Mouse (Mus musculus): Measurements from ENCODE around the gene Cpne8. TPM values are rescaled to one million over a fixed set of nuclear protein-coding genes. Genes with fewer than 3 reads are reported as not detected.
"Not testable (repeated sequence)": the region's sequence is repeated elsewhere in the genome, so short reads cannot be mapped to it uniquely, and the experiment has no call there.

Cpne8 gene
- total RNA-seq, 2 experiments from 2014 or later: 8.2 to 9.0 TPM

DNA sequence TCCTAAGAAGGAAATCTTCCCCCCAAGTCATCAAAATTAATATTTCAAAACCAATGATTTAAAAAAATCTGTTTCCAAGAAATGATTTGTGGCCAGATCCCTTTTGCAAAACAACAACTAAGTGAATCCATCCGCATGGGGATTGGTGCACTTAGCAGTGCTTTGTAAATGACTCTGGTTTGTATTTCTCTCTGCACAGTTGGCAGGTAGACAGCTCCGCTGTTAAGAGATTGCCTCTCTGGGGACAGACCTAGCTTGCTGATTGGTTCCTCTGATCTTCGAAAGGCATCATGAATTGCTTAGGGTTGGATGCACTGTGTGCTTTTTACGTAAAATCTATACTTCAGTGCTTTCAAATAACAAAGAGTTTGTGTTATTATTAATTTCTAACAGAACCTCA, 68.5 kb downstream of the Cpne8 start:
- not testable (repeated sequence) for DNase-seq

DNA sequence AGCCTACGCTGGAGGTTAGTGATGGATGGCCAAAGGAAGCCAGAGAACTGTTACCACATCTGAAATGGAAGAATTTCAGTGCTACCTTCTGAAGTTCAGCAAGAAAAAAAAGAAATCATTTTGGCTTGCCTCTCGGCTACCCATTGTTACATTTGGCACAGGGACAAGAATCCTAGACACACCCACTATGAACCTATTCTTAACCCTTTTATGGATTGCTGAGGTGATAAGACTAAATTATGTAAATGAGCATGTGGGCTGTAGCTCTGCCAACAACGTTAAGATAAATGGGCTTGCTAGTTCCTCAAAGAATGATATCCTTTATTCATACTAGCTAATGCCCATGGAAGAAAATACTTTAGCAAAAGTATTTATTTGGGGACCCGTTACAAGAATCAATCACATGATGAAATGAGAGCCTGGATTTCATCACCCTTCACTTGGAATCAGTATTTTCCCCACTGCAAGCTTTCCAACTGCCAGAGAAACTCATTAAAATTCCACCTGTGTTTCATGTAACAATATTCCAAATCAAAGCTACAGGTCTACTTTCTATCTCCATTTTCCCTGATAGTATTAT, 69.3 kb downstream of the Cpne8 start:
- no peak for DNase-seq

DNA sequence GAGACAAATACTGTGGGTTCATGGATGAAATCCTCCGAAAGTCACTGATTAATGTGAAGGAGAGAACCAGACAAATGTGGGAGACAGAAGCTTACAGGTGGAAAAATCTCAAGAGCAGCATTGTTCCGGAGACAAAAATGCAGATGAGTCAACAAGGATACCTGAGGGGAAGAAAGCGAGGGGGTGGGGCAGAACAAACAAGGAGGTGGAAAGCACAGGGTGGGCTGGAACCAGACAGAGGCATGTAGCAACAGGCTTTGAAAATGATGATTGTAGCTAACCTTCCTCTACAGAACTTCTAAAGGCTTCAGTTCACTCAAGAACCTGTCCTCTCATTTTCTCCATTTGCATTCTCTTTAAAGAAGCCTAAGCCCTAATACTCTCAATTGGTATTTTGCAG, 70.9 kb downstream of the Cpne8 start:
- DNase-seq: no peak

DNA sequence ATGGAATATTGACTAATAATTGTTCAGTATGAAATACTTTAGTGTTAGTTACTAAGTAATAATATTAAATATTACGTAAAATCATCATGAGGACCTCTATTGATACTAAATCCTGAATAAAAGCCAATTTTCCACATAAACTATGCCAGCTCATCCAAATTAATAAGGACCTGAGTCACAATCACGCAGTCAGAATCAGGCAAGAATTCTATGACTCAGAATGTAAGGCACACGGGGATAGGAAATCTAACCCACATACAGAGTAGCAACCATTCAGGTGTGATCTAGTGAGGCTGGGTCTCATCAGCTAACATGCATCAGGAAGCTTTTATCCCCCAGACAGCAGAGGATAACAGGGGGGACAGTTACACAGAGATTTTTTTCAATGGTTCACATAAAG, 72.1 kb downstream of the Cpne8 start:
- no peak for DNase-seq

DNA sequence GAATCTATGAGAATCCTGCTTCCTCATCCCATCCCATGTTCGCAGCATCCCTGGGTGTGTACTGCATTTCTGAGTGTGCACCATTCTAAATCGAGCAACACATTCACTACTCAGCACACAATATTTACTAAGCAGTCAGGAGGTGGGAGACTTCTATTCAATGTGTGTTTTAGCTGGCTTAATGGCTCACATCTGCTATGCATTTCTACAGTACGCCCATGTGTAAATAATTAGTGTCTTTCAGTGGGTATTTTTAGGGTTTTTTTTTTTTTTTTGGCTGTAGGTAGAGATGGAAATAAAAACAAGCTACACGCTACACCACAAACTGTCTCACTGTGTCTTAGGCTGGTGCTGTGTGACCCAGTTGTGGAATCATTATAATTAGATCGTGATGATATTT, 75.6 kb downstream of the Cpne8 start:
- DNase-seq: no peak

- DNase-seq: no peak
Observed at GRCm38 (mm10) chr15:90597715-90598497, 81.3 kb downstream of the Cpne8 start.

DNA sequence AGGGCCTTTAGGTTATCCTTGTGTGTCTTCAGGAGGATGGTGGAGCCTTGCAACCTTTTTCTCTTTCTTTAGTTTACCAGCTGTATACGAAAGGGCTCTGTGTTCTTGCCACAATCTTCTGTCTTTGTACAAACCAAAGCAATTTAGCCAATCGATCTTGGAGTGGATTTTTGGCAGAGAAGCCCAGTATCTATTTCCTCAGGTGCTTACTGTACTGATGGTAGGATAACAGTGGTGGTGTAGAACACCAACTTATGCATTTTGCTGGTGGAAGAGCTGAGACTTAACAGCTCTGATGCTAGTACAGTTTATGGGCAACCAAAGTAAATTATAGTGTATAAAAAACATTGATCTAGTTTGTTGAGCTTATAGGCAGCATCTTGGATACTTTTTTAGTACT, 83.6 kb downstream of the Cpne8 start:
- no peak for DNase-seq

- DNase-seq: no peak
Observed at GRCm38 (mm10) chr15:90589587-90589986, 89.6 kb downstream of the Cpne8 start.

DNA sequence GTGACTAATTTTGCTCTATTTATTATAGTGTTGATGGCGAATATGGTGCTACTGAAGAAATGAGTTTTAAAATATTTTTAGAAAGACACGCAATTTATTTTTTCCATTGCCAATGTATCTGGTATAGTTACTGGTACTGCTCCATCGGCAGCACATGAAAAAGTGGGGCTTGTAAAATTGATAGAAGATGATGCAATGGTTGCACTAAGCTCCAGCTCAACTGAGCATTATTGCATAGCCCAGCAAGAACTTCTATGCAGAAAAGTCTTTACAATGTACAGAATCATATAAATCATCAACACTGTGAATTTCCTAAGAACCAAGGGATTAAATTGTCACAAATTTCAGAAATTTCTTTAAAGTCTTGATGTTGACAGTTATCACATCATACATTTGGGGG, 101.8 kb downstream of the Cpne8 start:
- DNase-seq: no peak

- no peak for DNase-seq
Observed at GRCm38 (mm10) chr15:90569246-90569645, 110.0 kb downstream of the Cpne8 start.

GRCm38 (mm10) chr15:90568050-90568449, 111.2 kb downstream of the Cpne8 start:
- no peak for DNase-seq

DNA sequence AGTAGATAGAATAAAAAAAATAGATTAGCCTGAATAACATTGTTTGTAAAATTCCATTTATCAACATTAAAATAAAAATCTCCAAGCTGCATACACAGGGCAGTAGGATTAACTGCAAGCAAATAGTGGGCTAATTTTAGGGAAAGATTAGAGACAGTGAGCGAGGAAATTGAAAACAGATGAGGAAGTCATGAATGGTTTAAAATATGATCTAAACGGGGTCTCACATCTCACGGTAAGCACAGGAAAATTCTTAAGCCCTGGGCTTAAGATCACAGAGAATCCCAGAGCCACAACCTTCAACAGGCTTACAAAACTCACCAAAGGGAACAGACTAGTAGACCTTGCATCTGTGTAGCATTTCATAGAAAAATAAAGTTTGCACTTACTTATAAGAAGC, 115.2 kb downstream of the Cpne8 start:
- no peak for DNase-seq

DNA sequence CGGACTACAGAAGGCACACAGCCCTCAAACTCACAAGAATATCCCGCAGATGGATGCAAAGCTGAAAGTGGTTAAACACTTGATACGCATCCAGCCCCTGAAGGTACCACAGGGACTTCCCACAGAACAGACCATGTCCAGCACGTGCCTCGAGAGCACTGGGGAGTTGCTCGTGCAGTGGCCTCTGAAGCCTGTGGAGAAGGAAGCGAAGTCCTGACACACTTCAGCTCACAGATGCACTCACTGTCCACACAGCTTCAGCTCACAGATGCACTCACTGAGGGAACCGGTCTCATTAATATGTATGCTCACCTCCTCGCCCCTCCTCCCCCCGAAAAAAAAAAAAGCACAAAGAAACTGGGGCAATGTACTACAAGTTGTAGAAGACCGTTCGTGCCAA, 117.6 kb downstream of the Cpne8 start:
- DNase-seq: no peak

GRCm38 (mm10) chr15:90548589-90548988, 130.6 kb downstream of the Cpne8 start:
- no peak for DNase-seq

GRCm38 (mm10) chr15:90543447-90543846, 135.8 kb downstream of the Cpne8 start:
- DNase-seq: no peak

DNA sequence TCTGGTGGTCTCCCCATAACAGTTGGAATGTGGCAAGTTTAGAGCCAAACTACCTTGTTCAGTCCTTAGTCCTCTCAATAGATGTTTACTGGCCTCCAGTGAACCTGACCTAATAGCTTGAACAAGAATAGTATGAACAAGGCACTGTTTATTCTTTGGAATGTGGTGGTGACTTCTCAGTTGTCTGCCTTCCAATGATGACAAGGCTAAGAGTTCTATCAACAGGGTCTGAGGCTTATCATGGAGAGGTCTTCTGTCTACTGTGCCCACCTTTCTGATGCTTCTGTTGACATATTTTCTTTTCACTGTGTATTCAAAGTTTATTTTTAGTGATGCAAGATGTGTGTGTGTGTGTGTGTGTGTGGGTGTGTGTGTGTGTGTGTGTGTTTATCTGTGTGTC, 137.1 kb downstream of the Cpne8 start:
- DNase-seq: no peak

GRCm38 (mm10) chr15:90536311-90537202, 142.7 kb downstream of the Cpne8 start:
- DNase-seq: no peak

DNA sequence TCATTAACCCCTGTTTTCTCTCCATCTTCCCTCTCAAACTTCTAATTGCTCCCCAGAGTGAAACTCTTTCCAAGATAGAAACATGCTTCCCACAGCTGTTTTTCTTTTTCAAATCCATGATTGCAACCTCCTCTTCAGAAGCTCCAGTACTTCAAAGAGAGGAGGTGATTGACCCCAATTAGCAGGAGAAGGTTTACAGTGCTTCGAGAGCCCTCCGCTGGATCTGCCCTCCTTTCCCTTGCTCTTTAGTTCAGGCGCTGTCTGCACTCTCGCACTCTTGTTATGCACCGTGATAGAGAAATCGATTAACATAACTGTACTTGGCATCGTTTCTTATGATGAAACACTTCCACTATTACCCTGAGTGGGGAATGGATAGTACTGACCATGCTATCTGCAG, 143.5 kb downstream of the Cpne8 start:
- DNase-seq: no peak

DNA sequence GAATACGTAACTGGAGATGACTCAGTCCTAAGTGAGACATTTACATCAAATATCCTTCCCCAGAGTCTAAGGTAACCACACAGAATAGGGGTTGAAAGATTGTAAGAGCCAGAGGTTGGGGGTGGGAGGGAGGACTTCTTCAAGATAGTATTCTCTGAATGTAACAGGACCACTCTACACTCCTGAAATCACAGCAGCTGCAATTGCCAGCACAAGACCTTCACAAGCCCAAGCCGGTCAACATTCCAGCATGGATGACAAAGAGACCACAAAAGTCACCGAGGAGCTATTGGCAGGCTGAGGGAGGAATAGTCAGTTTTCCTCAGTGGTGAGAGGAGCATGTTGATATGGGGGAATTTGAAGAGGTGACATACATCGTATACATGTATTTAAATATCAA, 166.5 kb downstream of the Cpne8 start:
- no peak for DNase-seq

DNA sequence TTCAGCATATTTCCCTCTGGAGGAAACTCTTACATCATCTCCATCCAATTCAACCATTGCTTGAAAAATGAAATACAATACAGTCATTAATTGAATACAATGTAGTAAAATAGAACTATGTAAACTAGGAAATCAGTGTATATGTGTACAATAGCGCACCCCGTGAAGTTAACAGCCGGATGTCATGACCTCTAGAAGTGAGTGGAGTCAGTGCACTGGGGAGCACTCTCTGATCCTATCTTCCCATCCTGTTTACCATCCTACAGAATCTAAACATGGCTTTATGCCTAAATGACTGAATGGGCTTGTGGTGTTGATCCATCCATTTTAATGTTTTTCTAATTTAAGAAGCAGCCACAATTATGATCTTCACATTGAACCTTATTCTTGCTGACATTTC, 182.2 kb downstream of the Cpne8 start:
- no peak for DNase-seq

- DNase-seq: peak; percentile 22
Observed at GRCm38 (mm10) chr15:90491558-90491957, 187.7 kb downstream of the Cpne8 start.

DNA sequence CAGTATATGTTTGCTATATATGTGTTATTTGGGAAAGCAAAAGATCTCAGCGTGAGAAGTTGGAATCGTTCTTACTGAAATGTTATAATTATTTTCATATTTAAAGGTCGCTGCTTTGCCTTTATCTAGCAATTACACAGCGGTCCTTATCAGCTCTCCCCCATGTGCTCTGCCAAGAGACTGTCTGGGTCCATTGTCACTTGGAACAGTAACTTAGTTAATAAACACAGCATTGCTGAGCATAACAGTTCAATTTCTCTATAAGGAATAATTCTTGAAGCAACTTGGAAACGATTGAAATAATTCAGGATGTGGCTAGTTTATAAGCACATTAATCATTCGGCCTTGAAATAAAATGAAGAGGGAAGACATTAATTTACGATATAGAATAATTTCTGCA, 189.0 kb downstream of the Cpne8 start:
- no peak for DNase-seq

- not testable (repeated sequence) for DNase-seq
Observed at GRCm38 (mm10) chr15:90470561-90470960, 208.7 kb downstream of the Cpne8 start.
